Mouse (Mus musculus) liver, embryonic 11.5 days (tissue): ENCODE data around the gene Rps3a1. TPM values are rescaled to one million over a fixed set of nuclear protein-coding genes. Genes with fewer than 3 reads are reported as not detected.

Experiments used
- ATAC-seq: fragments of 200-750 bp; cut with Nextera tagmentation; replicated peaks from 2 replicates; pipeline ENCODE4 v1.8.0; 2017; ENCODE audit warnings: moderate number of reproducible peaks, mild to moderate bottlenecking, moderate TSS enrichment, moderate library complexity; ENCODE audit not compliant: low FRiP score
- DNase-seq: peaks from one replicate; pipeline ENCODE4 v3.0.0-alpha.2; 2017; ENCODE audit warnings: low spot score
- H3K27ac ChIP-seq: fragments of 300-500 bp; sonication (generic); 2 replicates; pipeline ENCODE4 v1.5.1; 2014; ENCODE audit warnings: mild to moderate bottlenecking, low read depth, low read length, control low read depth
- H3K27me3 ChIP-seq: fragments of 300-500 bp; sonication (generic); replicated peaks from 2 replicates; pipeline ENCODE4 v1.6.1; 2014; ENCODE audit warnings: low read length, mixed read lengths; ENCODE audit not compliant: control insufficient read depth, insufficient read depth
- H3K36me3 ChIP-seq: fragments of 300-500 bp; sonication (generic); 2 replicates; pipeline ENCODE4 v1.6.1; 2014; ENCODE audit warnings: mild to moderate bottlenecking, low read length, moderate library complexity, mixed read lengths; ENCODE audit not compliant: control insufficient read depth, insufficient read depth
- H3K4me1 ChIP-seq: fragments of 300-500 bp; sonication (generic); replicated peaks from 2 replicates; pipeline ENCODE4 v1.6.1; 2014; ENCODE audit warnings: low read length, mixed read lengths; ENCODE audit not compliant: control insufficient read depth, insufficient read depth
- H3K4me2 ChIP-seq: fragments of 300-500 bp; sonication (generic); 2 replicates; pipeline ENCODE4 v1.6.1; 2014; ENCODE audit warnings: mild to moderate bottlenecking, control low read depth, moderate library complexity
- H3K4me3 ChIP-seq: fragments of 300-500 bp; sonication (generic); 2 replicates; pipeline ENCODE4 v1.5.1; 2014; ENCODE audit warnings: low read depth, low read length, control low read depth
- H3K9ac ChIP-seq: fragments of 300-500 bp; sonication (generic); 2 replicates; pipeline ENCODE4 v1.6.1; 2014; ENCODE audit warnings: low read depth, low read length, control low read depth
- H3K9me3 ChIP-seq: fragments of 300-500 bp; sonication (generic); 2 replicates; pipeline ENCODE4 v1.6.1; 2016; ENCODE audit warnings: low read length, inconsistent platforms, mixed read lengths; ENCODE audit not compliant: control insufficient read depth
- WGBS: fragments of 180-500 bp; shearing (Covaris S2); extraction: QIAGEN DNeasy Blood & Tissue Kit; methylation state at CpG from one replicate; pipeline ENCODE4 v1.1.7; 2014; 5-methylcytosine and 5-hydroxymethylcytosine counted together
- polyA plus RNA-seq: library from polyadenylated mRNA; unstranded; fragments of >200 nt; fragmentation: Nextera tagmentation; extraction: Ambion mirVana; gene quantifications from 2 replicates; pipeline ENCODE4 v1.2.1, GENCODE M21; 2014

The Rps3a1 gene
- 1,618 and 1,639 TPM in 2 replicates for polyA plus RNA-seq

GRCm38 (mm10) chr3:86142263-86142933 is at the start of gene Rps3a1:
TSS of gene Rps3a1 (minus strand) at chr3:86142702.
- peak; percentile 90 for ATAC-seq
- peaks cover 4% of the 10 kb centered on the region for H3K4me1 ChIP-seq
- WGBS: under 1% methylated on average over 74 of the region's 77 CpGs

GRCm38 (mm10) chr3:86187736-86188389 is 45.4 kb upstream of the Rps3a1 start:
- H3K4me3 ChIP-seq: no peak overlapping the region
- no peaks in the 10 kb centered on the region for H3K4me1 ChIP-seq
- ATAC-seq: no peak
- no peak overlapping the region for H3K9ac ChIP-seq
- H3K36me3 ChIP-seq: no peaks in the 10 kb centered on the region
- DNase-seq: no peak
- H3K27ac ChIP-seq: no peak overlapping the region
- H3K27me3 ChIP-seq: no peaks in the 10 kb centered on the region
- WGBS: 79% methylated on average over 5 of the region's 5 CpGs
- no peak overlapping the region for H3K4me2 ChIP-seq
- H3K9me3 ChIP-seq: no peaks in the 10 kb centered on the region

More at GRCm38 (mm10) chr3:86142263-86142933, at the start of gene Rps3a1:
- Histone ChIP-seq H3K4me2 (peak within 1 kb of the TSS; percentile 67), H3K4me3 (peak within 1 kb of the TSS; percentile 74), H3K9ac (peak within 1 kb of the TSS; percentile 99), H3K27me3 (no peaks in the 10 kb centered on the region), H3K36me3 (peaks cover 32% of the 10 kb centered on the region), H3K9me3 (no peaks in the 10 kb centered on the region), H3K27ac (peak within 1 kb of the TSS; percentile 87)
- peak; percentile 99 for DNase-seq

GRCm38 (mm10) chr3:86184546-86184945 is 42.0 kb upstream of the Rps3a1 start:
- Histone ChIP-seq H3K4me3 (no peak overlapping the region), H3K4me1 (no peaks in the 10 kb centered on the region), H3K27ac (no peak overlapping the region), H3K4me2 (no peak overlapping the region), H3K9me3 (no peaks in the 10 kb centered on the region), H3K9ac (no peak overlapping the region), H3K27me3 (no peaks in the 10 kb centered on the region), H3K36me3 (no peaks in the 10 kb centered on the region)
- ATAC-seq: no peak
- WGBS: 78% methylated on average over 7 of the region's 7 CpGs
- no peak for DNase-seq

DNA sequence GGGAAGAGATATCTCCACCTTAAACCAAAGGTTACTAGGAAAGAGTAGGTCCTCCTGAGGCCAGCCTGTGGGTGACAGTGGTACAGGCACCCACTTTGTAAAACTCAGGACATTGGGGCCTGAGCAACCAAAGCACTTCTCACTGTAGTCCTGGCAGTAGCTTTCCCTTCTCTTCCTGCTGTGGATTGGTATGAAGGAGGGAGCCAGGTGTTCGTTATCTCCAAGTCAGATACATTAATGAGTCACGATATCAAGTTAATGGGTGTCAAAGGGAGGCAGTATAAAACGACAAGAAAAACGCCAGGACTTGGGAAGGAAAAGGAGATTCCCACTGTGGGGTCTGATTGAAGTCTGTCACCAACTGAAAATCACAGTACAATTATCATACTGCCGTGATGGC is 38.6 kb upstream of the Rps3a1 start:
- no peak for ATAC-seq
- no peak for DNase-seq
- WGBS: 51% methylated on average over 5 of the region's 5 CpGs

GRCm38 (mm10) chr3:86179714-86180113 is 37.2 kb upstream of the Rps3a1 start:
- Histone ChIP-seq H3K36me3 (no peaks in the 10 kb centered on the region), H3K9me3 (no peaks in the 10 kb centered on the region), H3K27me3 (no peaks in the 10 kb centered on the region), H3K9ac (no peak overlapping the region), H3K4me2 (no peak overlapping the region), H3K4me1 (no peaks in the 10 kb centered on the region), H3K27ac (no peak overlapping the region), H3K4me3 (no peak overlapping the region)
- WGBS: 89% methylated on average over 7 of the region's 7 CpGs
- DNase-seq (no peak), ATAC-seq (no peak)

More for the DNA sequence above, 38.6 kb upstream of the Rps3a1 start:
- H3K9ac ChIP-seq: no peak overlapping the region
- H3K27me3 ChIP-seq: no peaks in the 10 kb centered on the region
- H3K4me1 ChIP-seq: no peaks in the 10 kb centered on the region
- H3K4me3 ChIP-seq: no peak overlapping the region
- no peak overlapping the region for H3K4me2 ChIP-seq
- no peaks in the 10 kb centered on the region for H3K36me3 ChIP-seq
- H3K27ac ChIP-seq: no peak overlapping the region
- no peaks in the 10 kb centered on the region for H3K9me3 ChIP-seq

- Histone ChIP-seq H3K9ac (no peak overlapping the region), H3K36me3 (no peaks in the 10 kb centered on the region), H3K4me2 (no peak overlapping the region), H3K9me3 (no peaks in the 10 kb centered on the region), H3K27me3 (no peaks in the 10 kb centered on the region), H3K27ac (no peak overlapping the region), H3K4me3 (no peak overlapping the region), H3K4me1 (no peaks in the 10 kb centered on the region)
- DNase-seq: no peak
- no peak for ATAC-seq
- 61% methylated on average over 8 of the region's 8 CpGs for WGBS
Observed at GRCm38 (mm10) chr3:86168841-86169425, 26.4 kb upstream of the Rps3a1 start.

DNA sequence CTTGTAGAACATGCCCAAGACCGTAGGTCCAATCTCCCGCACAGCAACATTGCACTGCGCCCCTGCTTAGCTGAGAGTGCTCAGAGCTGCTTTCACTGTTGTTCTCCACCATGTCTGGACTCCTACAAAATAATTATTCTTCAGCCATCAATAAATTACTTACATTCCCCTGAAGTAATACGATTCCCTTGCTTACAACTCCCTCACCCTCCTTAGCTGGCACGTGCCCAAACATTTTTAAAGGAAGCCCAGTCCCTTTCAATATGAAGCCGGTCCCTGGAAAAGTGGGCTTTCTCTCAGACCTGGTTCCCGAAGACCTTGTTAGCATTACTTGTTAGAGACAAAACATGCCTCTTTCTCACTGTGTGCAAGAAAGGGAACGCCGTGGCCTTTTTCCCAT is 7.0 kb upstream of the Rps3a1 start:
- H3K4me3 ChIP-seq: no peak overlapping the region
- no peak overlapping the region for H3K9ac ChIP-seq
- no peaks in the 10 kb centered on the region for H3K36me3 ChIP-seq
- H3K27ac ChIP-seq: no peak overlapping the region
- no peaks in the 10 kb centered on the region for H3K4me1 ChIP-seq
- H3K9me3 ChIP-seq: no peaks in the 10 kb centered on the region
- DNase-seq (no peak), ATAC-seq (no peak)
- 86% methylated on average over 9 of the region's 9 CpGs for WGBS
- no peaks in the 10 kb centered on the region for H3K27me3 ChIP-seq
- H3K4me2 ChIP-seq: no peak overlapping the region

- H3K4me1 ChIP-seq: no peaks in the 10 kb centered on the region
- no peaks in the 10 kb centered on the region for H3K27me3 ChIP-seq
- H3K4me2 ChIP-seq: no peak overlapping the region
- no peak overlapping the region for H3K9ac ChIP-seq
- DNase-seq (no peak), ATAC-seq (no peak)
- WGBS: 78% methylated on average over 6 of the region's 6 CpGs
- H3K27ac ChIP-seq: no peak overlapping the region
- H3K36me3 ChIP-seq: no peaks in the 10 kb centered on the region
- H3K4me3 ChIP-seq: no peak overlapping the region
- H3K9me3 ChIP-seq: no peaks in the 10 kb centered on the region
Observed at GRCm38 (mm10) chr3:86149063-86149462, 6.6 kb upstream of the Rps3a1 start.
